Mouse (Mus musculus): ENCODE measurements around the gene Taar9. TPM values are rescaled to one million over a fixed set of nuclear protein-coding genes. Genes with fewer than 3 reads are reported as not detected.

Gene Taar9
- polyA plus RNA-seq, 1 experiment from 2014 or later, result not detected

Other genes starting within 250 kb of the Taar9 start
- 0.19 and 0.21 TPM in 2 replicates for gene Vnn1, start 214.8 kb downstream of the Taar9 start, polyA plus RNA-seq (2015; fragmentation: Nextera tagmentation; extraction: Ambion mirVana)
- gene Taar1, start 189.2 kb downstream of the Taar9 start, polyA plus RNA-seq (2015; fragmentation: Nextera tagmentation; extraction: Ambion mirVana), result not detected in 2 replicates
- not detected in 2 replicates for gene Taar2, start 171.0 kb downstream of the Taar9 start, polyA plus RNA-seq (2015; fragmentation: Nextera tagmentation; extraction: Ambion mirVana)
- not detected in 2 replicates for gene Taar3, start 160.0 kb downstream of the Taar9 start, polyA plus RNA-seq (2015; fragmentation: Nextera tagmentation; extraction: Ambion mirVana)
- gene Taar4, start 149.0 kb downstream of the Taar9 start, polyA plus RNA-seq (2015; fragmentation: Nextera tagmentation; extraction: Ambion mirVana), result not detected in 2 replicates
- gene Taar5, start 138.8 kb downstream of the Taar9 start, polyA plus RNA-seq (2015; fragmentation: Nextera tagmentation; extraction: Ambion mirVana), result not detected in 2 replicates
- not detected in 2 replicates for gene Taar6, start 123.9 kb downstream of the Taar9 start, polyA plus RNA-seq (2015; fragmentation: Nextera tagmentation; extraction: Ambion mirVana)
- gene Taar7a, start 116.1 kb downstream of the Taar9 start, polyA plus RNA-seq (2015; fragmentation: Nextera tagmentation; extraction: Ambion mirVana), result not detected in 2 replicates
- gene Taar7b, start 109.6 kb downstream of the Taar9 start, polyA plus RNA-seq (2015; fragmentation: Nextera tagmentation; extraction: Ambion mirVana), result not detected in 2 replicates
- not detected in 2 replicates for gene Taar7d, start 82.3 kb downstream of the Taar9 start, polyA plus RNA-seq (2015; fragmentation: Nextera tagmentation; extraction: Ambion mirVana)
- not detected in 2 replicates for gene Taar7e, start 71.9 kb downstream of the Taar9 start, polyA plus RNA-seq (2015; fragmentation: Nextera tagmentation; extraction: Ambion mirVana)
- gene Taar7f, start 60.0 kb downstream of the Taar9 start, polyA plus RNA-seq (2015; fragmentation: Nextera tagmentation; extraction: Ambion mirVana), result not detected in 2 replicates
- gene Taar8a, start 33.0 kb downstream of the Taar9 start, polyA plus RNA-seq (2015; fragmentation: Nextera tagmentation; extraction: Ambion mirVana), result not detected in 2 replicates
- gene Taar8b, start 17.2 kb downstream of the Taar9 start, polyA plus RNA-seq (2015; fragmentation: Nextera tagmentation; extraction: Ambion mirVana), result not detected in 2 replicates
- gene Taar8c, start 7.6 kb downstream of the Taar9 start, polyA plus RNA-seq (2015; fragmentation: Nextera tagmentation; extraction: Ambion mirVana), result not detected in 2 replicates
- 220 and 254 TPM in 2 replicates for gene Stx7, start 39.8 kb upstream of the Taar9 start, polyA plus RNA-seq (2015; fragmentation: Nextera tagmentation; extraction: Ambion mirVana)
- 0.67 and 1.3 TPM in 2 replicates for gene Moxd1, start 114.0 kb upstream of the Taar9 start, polyA plus RNA-seq (2015; fragmentation: Nextera tagmentation; extraction: Ambion mirVana)